Mouse (Mus musculus) lung, embryonic 16.5 days (tissue): ENCODE results near the gene Marc1. TPM values are rescaled to one million over a fixed set of nuclear protein-coding genes. Genes with fewer than 3 reads are reported as not detected.

Experiments used
- ATAC-seq: fragments of 200-750 bp; cut with Nextera tagmentation; 2 replicates; pipeline ENCODE4 v1.8.0; 2017; ENCODE audit warnings: low read depth, mild to moderate bottlenecking, moderate library complexity
- H3K27ac ChIP-seq: fragments of 300-500 bp; sonication (generic); 2 replicates; pipeline ENCODE4 v1.5.1; 2014; ENCODE audit warnings: mild to moderate bottlenecking, control low read depth, low read length
- H3K27me3 ChIP-seq: fragments of 300-500 bp; sonication (generic); 2 replicates; pipeline ENCODE4 v1.6.1; 2014; ENCODE audit warnings: low read depth, low read length, mixed read lengths; ENCODE audit not compliant: control insufficient read depth, insufficient read depth
- H3K36me3 ChIP-seq: fragments of 300-500 bp; sonication (generic); 2 replicates; pipeline ENCODE4 v1.6.1; 2014; ENCODE audit warnings: low read length; ENCODE audit not compliant: control insufficient read depth, insufficient read depth
- H3K4me1 ChIP-seq: fragments of 300-500 bp; sonication (generic); replicated peaks from 2 replicates; pipeline ENCODE4 v1.6.1; 2014; ENCODE audit warnings: low read length, mixed read lengths; ENCODE audit not compliant: control insufficient read depth, insufficient read depth
- H3K4me2 ChIP-seq: fragments of 300-500 bp; sonication (generic); 2 replicates; pipeline ENCODE4 v1.6.1; 2014; ENCODE audit warnings: low read depth, low read length, control low read depth
- H3K4me3 ChIP-seq: fragments of 300-500 bp; sonication (generic); 2 replicates; pipeline ENCODE4 v1.5.1; 2014; ENCODE audit warnings: mild to moderate bottlenecking, low read length, control low read depth
- H3K9ac ChIP-seq: fragments of 300-500 bp; sonication (generic); 2 replicates; pipeline ENCODE4 v1.6.1; 2014; ENCODE audit warnings: low read length, control low read depth
- H3K9me3 ChIP-seq: fragments of 300-500 bp; sonication (generic); 2 replicates; pipeline ENCODE4 v1.6.1; 2016; ENCODE audit warnings: low read length; ENCODE audit not compliant: control insufficient read depth
- WGBS: fragments of 180-500 bp; shearing (Covaris S2); extraction: QIAGEN DNeasy Blood & Tissue Kit; methylation state at CpG from one replicate; pipeline ENCODE4 v1.1.7; 2014; 5-methylcytosine and 5-hydroxymethylcytosine counted together
- polyA plus RNA-seq: library from polyadenylated mRNA; unstranded; fragments of >200 nt; fragmentation: Nextera tagmentation; extraction: Ambion mirVana; gene quantifications from 2 replicates; pipeline ENCODE4 v1.2.1, GENCODE M21; 2015

Marc1 gene
- polyA plus RNA-seq, 1 experiment from 2014 or later, result 0.15 TPM

- no peak overlapping the region for H3K4me3 ChIP-seq
- ATAC-seq, result no peak; the same call in 1 of the 2 replicates
- H3K4me1 ChIP-seq, result peaks cover 8% of the 10 kb centered on the region
- WGBS, result 36% methylated on average over 10 of the region's 10 CpGs
- no peak overlapping the region for H3K4me2 ChIP-seq
- H3K27me3 ChIP-seq, result 0 out of 2 replicates have a peak, but pooled peaks cover 6% of the 10 kb centered on the region
- H3K27ac ChIP-seq, result peak overlapping the region; percentile 42; the same call in 1 of the 2 replicates
- 0 out of 2 replicates have a peak, but pooled peaks cover 3% of the 10 kb centered on the region for H3K9me3 ChIP-seq
- H3K36me3 ChIP-seq, result no peaks in the 10 kb centered on the region
- no peak overlapping the region for H3K9ac ChIP-seq
Measured at GRCm38 (mm10) chr1:184781286-184782160, 29.6 kb downstream of the Marc1 start.

DNA sequence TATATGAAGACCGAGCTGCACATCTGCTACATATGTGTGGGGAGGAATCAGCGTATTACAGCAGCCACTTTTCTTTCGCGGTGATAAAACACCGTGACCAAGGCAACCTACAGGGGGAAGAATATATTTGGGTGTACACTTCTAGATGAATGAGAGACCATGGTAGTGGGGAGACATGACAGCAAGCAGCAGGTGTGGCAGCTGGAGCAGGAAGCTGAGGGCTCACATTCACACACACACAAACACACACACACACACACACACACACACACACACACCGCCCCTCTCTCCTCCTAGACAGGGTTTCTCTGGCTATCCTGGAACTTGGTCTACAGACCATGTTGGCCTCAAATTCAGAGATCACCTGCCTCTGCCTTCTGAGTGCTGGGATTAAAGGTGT, 33.0 kb downstream of the Marc1 start:
- Histone ChIP-seq H3K4me1 (peaks cover 8% of the 10 kb centered on the region), H3K4me3 (no peak overlapping the region), H3K9me3 (no peaks in the 10 kb centered on the region), H3K36me3 (no peaks in the 10 kb centered on the region), H3K27me3 (peaks cover 13% of the 10 kb centered on the region), H3K9ac (no peak overlapping the region), H3K27ac (no peak overlapping the region), H3K4me2 (no peak overlapping the region)
- 89% methylated on average over 6 of the region's 6 CpGs for WGBS
- ATAC-seq, result no peak

GRCm38 (mm10) chr1:184777061-184777795, 33.9 kb downstream of the Marc1 start:
- peaks cover 13% of the 10 kb centered on the region for H3K27me3 ChIP-seq
- H3K9me3 ChIP-seq, result no peaks in the 10 kb centered on the region
- H3K9ac ChIP-seq, result no peak overlapping the region
- no peak overlapping the region for H3K4me3 ChIP-seq
- ATAC-seq, result no peak
- H3K4me2 ChIP-seq, result no peak overlapping the region
- H3K36me3 ChIP-seq, result no peaks in the 10 kb centered on the region
- H3K27ac ChIP-seq, result no peak overlapping the region
- H3K4me1 ChIP-seq, result peaks cover 8% of the 10 kb centered on the region
- WGBS, result 27% methylated on average over 22 of the region's 22 CpGs

GRCm38 (mm10) chr1:184775289-184775688, 35.8 kb downstream of the Marc1 start:
- no peak overlapping the region for H3K4me3 ChIP-seq
- 64% methylated on average over 9 of the region's 9 CpGs for WGBS
- no peaks in the 10 kb centered on the region for H3K9me3 ChIP-seq
- no peak overlapping the region for H3K9ac ChIP-seq
- H3K4me2 ChIP-seq, result no peak overlapping the region
- no peak overlapping the region for H3K27ac ChIP-seq
- no peaks in the 10 kb centered on the region for H3K36me3 ChIP-seq
- peaks cover 13% of the 10 kb centered on the region for H3K27me3 ChIP-seq
- no peak for ATAC-seq
- H3K4me1 ChIP-seq, result peaks cover 4% of the 10 kb centered on the region; the same call in 1 of the 2 replicates

GRCm38 (mm10) chr1:184771891-184772249, 39.2 kb downstream of the Marc1 start:
- peaks cover 11% of the 10 kb centered on the region for H3K27me3 ChIP-seq
- peaks cover 4% of the 10 kb centered on the region; the same call in 1 of the 2 replicates for H3K4me1 ChIP-seq
- H3K9ac ChIP-seq, result no peak overlapping the region
- H3K4me3 ChIP-seq, result no peak overlapping the region
- H3K9me3 ChIP-seq, result no peaks in the 10 kb centered on the region
- 0 out of 2 replicates have a peak, but pooled peaks have one; percentile 23 for ATAC-seq
- H3K4me2 ChIP-seq, result peak overlapping the region; percentile 9; the same call in 1 of the 2 replicates
- 16% methylated on average over 9 of the region's 9 CpGs for whole genome bisulfite sequencing
- no peaks in the 10 kb centered on the region for H3K36me3 ChIP-seq
- H3K27ac ChIP-seq, result no peak overlapping the region

DNA sequence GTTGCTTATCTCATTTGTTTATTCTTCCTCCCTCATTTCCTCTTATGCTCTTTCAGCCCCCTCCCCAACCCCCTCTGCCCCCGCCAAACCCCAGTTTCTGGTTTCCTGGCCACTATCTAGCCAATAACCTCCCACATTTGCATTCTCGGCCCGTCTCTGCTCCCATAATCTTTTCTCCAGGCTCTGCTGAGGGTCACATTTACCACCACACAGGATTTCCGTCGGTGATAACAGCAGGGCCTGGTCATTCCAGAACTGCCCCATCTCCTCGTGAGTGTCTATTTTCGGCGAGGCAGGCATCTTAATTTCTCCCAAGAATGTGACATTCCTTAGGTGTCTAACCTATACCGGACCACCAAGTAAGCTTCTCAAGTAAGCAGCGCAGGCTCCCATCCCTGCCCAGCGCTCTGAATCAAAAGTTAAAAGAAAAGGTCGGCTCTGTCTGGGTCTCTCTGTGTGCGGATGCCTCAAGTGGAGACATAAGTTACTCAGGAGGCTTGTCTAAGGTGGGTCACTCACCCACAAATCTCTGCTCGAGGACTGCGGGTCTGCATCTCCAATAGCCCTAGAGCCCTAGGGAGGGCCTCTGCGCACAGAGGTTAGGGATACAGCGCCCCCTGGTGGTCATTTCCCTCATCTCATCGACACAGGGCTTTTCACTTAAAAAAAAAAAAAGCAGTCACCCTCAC, 39.8 kb downstream of the Marc1 start:
- peak overlapping the region; percentile 40 for H3K9ac ChIP-seq

GRCm38 (mm10) chr1:184763866-184764265, 47.2 kb downstream of the Marc1 start:
- 45% methylated on average over 3 of the region's 3 CpGs for WGBS

More for the DNA sequence above, 39.8 kb downstream of the Marc1 start:
- peaks cover 7% of the 10 kb centered on the region for H3K27me3 ChIP-seq
- H3K27ac ChIP-seq, result peak overlapping the region; percentile 65
- H3K4me3 ChIP-seq, result no peak overlapping the region
- peak; percentile 82 for ATAC-seq
- WGBS, result 12% methylated on average over 18 of the region's 18 CpGs
- H3K4me2 ChIP-seq, result peak overlapping the region; percentile 44
- H3K36me3 ChIP-seq, result no peaks in the 10 kb centered on the region
- peaks cover 4% of the 10 kb centered on the region; the same call in 1 of the 2 replicates for H3K4me1 ChIP-seq
- no peaks in the 10 kb centered on the region for H3K9me3 ChIP-seq

GRCm38 (mm10) chr1:184762941-184763340, 48.2 kb downstream of the Marc1 start:
- no peak for ATAC-seq

More at GRCm38 (mm10) chr1:184763866-184764265, 47.2 kb downstream of the Marc1 start:
- Histone ChIP-seq H3K4me1 (no peaks in the 10 kb centered on the region), H3K27me3 (no peaks in the 10 kb centered on the region), H3K4me2 (no peak overlapping the region), H3K36me3 (no peaks in the 10 kb centered on the region), H3K9me3 (no peaks in the 10 kb centered on the region), H3K27ac (no peak overlapping the region), H3K9ac (no peak overlapping the region), H3K4me3 (no peak overlapping the region)
- ATAC-seq, result no peak

More at GRCm38 (mm10) chr1:184762941-184763340, 48.2 kb downstream of the Marc1 start:
- no peak overlapping the region for H3K9ac ChIP-seq
- no peaks in the 10 kb centered on the region for H3K9me3 ChIP-seq
- no peaks in the 10 kb centered on the region for H3K36me3 ChIP-seq
- no peaks in the 10 kb centered on the region for H3K4me1 ChIP-seq
- no peak overlapping the region for H3K27ac ChIP-seq
- H3K27me3 ChIP-seq, result no peaks in the 10 kb centered on the region
- 72% methylated on average over 5 of the region's 5 CpGs for WGBS
- no peak overlapping the region for H3K4me2 ChIP-seq
- H3K4me3 ChIP-seq, result no peak overlapping the region
